Mouse (Mus musculus) left cerebral cortex, postnatal 36 days (tissue): Measurements from ENCODE around the gene Ppef2. TPM values are rescaled to one million over a fixed set of nuclear protein-coding genes. Genes with fewer than 3 reads are reported as not detected.
"Not testable (repeated sequence)": the region's sequence is repeated elsewhere in the genome, so short reads cannot be mapped to it uniquely, and the experiment has no call there.

Experiments used
- DNase-seq, 2 experiments: peaks; one replicate each; pipeline ENCODE4 v3.0.0; 2021 to 2022; ENCODE audit warnings: low spot score in 2 of 2, mixed read lengths in 1 of 2
- intact Hi-C: fragments of 180-260 bp; cut with DNase I; formaldehyde crosslinking; loops from one replicate; pipeline ENCODE4 v1.15.1; 2025
- total RNA-seq, 2 experiments: library from RNA; stranded (reverse); gene quantifications; 2 replicates each; pipeline ENCODE4 v1.2.3; 2021

The Ppef2 gene
- total RNA-seq, 2 experiments from 2014 or later: 0.52 to 0.61 TPM

DNA sequence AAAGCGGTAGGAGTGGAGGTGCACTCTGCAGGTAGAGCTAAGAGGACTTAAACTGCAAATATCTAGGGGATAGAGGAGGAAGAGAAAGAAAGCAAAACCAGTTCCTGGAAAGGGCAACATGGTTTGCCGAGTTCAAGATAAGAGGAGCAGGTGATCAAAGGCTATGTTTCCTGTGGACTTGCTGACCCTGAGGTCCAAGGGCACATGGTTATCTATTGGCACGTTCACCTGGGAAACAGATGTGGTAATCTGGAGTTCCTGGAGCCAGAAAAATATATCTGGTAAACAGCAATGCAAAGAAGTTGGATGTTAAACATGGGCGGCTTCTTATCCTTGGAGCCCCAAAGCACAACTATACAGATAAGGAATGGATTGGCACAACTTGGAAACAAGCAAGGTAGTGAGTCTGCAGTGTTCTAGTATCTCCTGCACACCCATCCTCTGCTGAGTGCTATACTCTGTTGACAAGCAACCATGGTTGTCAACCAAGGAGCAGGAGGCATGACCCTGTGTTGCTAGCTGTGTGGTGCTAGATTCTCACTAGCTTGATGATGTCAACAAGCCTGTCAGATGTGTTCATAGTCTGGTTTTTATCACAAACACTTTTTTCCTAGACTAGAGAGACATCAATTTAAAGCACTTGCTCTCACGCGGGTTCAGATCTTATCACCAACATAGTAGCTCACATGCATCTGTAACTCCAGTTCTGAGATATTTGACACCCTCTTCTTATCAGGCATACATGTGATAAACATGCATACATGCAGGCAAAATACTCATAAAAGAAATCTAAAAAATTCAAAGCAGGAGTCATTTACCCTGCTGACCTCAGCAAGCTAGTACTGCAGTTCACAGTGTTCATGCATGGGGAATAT lies 51.7 kb downstream of the Ppef2 start:
- intact Hi-C loops: no loop called here
- DNase-seq: no peak

DNA sequence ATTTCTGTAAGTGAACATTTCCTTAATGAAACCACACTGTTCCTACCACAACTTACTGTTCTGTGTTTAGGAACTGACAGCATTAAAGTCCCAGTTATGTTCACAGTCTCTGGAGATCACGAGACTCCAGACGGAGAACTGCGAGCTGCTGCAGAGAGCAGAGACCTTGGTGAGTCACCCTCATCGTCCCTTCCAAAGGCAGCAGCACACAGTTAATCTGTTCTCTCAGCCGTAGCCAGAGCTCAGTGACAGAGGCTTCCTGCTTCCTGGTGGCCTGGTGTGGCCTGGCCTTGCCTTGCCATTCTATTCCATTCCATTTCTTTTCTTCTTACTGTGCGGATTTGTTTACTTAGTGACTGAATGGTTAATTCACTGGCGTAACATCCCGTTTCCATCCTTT lies 57.8 kb downstream of the Ppef2 start:
- intact Hi-C loops: loop anchor here (5.0 kb wide), 1 partner anchor 39 kb away; no protein-coding TSS in a partner anchor

DNA sequence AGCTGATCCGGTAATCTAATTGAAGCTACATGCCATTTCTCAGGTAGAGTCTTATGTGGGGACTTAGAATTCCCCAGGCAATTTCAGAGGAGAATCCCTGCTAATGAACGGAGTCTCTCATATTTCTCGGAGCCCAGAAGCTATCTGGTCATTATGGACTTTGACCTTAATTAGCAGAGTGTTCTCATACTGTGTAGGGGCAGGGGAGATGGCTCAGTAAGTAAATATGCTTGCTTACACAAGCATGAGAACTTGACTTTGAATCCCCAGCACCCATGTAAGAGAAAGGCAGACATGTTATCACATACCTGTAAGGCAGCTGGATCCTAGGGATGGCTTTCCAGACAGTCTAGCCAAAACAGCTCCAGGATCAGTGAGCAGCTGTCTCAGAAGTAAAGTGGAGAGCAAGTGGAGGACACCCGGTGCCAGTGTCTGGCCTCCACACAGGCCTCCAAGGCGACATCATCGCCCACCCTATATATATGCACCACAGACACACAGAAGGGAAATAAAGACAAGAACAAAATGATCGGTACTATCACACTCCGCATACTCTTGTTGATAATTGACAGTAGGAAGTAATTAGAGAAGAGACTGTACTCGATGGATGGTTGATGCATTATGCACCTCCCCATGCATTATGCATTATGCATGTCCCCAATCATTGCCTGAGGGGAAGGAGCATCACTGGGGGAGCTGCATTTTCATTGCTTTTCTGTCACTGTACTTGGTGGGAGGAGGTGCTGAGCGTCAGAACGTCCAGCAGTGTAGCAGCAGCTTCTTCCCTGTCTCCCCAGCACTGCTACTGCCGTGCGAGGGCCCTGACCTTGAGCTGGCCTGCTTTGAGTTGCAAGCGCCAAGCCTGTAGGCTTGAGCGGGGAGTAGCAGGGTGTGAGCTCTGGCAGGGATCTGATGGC lies 58.9 kb downstream of the Ppef2 start:
- DNase-seq: no peak
- intact Hi-C loops: loop anchor here (5.0 kb wide), 1 partner anchor 40 kb away; no protein-coding TSS in a partner anchor

More for the DNA sequence above, 57.8 kb downstream of the Ppef2 start:
- DNase-seq: no peak

DNA sequence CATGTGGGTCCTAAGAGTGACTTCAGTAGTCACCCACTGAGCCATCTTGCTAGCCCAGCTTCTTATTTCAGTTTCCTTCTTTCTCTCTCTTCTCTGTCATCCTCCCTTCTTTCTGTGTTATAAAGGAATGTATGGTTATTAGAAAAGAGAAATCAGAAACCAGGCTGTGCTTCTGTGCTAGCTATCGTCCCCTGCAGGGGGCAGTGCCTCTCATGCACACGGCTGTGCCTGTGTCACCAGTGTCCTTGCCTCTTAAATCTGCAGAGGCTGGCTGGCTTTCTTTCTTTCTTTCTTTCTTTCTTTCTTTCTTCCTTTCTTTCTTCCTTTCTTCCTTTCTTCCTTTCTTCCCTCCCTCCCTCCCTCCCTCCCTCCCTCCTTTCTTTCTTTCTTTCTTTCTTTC lies 60.4 kb downstream of the Ppef2 start:
- intact Hi-C loops: loop anchor here (5.0 kb wide), 1 partner anchor 42 kb away; no protein-coding TSS in a partner anchor
- DNase-seq: not testable (repeated sequence)

DNA sequence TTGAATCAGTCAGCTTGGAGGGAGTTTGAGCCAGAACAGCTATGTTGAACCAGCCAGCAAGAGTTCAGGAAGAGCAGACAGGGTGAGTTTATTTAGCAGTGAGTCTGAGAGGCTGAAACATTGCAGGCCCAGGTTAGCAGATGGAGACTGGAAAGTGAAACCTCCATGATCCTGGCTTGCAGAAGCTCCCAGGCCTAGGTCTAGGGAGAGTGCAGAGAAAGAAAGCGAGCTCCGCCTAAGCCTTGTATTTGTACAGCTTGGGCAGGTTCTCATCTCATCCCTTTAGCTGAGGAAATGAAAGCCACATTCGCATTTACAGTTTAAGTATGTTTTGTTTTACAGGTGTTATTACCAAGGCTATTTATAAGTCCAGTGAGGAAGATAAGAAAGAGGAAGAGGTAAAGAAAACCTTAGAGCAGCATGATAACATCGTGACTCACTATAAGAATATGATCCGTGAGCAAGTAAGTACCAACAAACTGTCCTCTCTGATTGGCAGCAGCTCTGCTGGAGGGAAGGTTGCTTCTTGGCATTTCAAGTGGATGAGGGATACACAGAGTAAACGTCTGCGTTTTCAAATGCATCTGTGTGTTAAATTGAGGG lies 67.1 kb downstream of the Ppef2 start:
- no peak for DNase-seq
- intact Hi-C loops: no loop called here

- intact Hi-C loops: no loop called here
- DNase-seq: no peak
Measured at GRCm38 (mm10) chr5:92183071-92183830, 72.8 kb downstream of the Ppef2 start.

Other genes with a start within 250 kb of the Ppef2 start
- gene Cdkl2, start 212.4 kb downstream of the Ppef2 start, total RNA-seq: 10 to 100 TPM; 32.7 to 36.5 TPM
- 100 to 1,000 TPM; 216 to 220 TPM for gene G3bp2, start 172.6 kb downstream of the Ppef2 start, total RNA-seq
- gene Uso1, start 118.3 kb downstream of the Ppef2 start, total RNA-seq: 10 to 100 TPM; 74.1 to 82.3 TPM
- gene U90926, start 40.9 kb downstream of the Ppef2 start, total RNA-seq: not detected
- 10 to 100 TPM; 39.2 to 39.9 TPM for gene Naaa, start 21.9 kb upstream of the Ppef2 start, total RNA-seq
- 10 to 100 TPM; 15.5 to 25.1 TPM for gene Sdad1, start 54.2 kb upstream of the Ppef2 start, total RNA-seq
- not detected for gene Cxcl9, start 71.8 kb upstream of the Ppef2 start, total RNA-seq
- 1 to 10 TPM; 3.6 to 5.9 TPM for gene Art3, start 75.5 kb upstream of the Ppef2 start, total RNA-seq
- gene Cxcl10, start 92.6 kb upstream of the Ppef2 start, total RNA-seq: under 1 TPM in 1 of 2 experiments, not detected in 1; 0.49 TPM
- 10 to 100 TPM; 25.3 to 28.5 TPM for gene Nup54, start 178.9 kb upstream of the Ppef2 start, total RNA-seq